Mouse (Mus musculus) cortical plate, adult 2 months (tissue): ENCODE data around the gene Acot7.

Source experiments
- CTCF ChIP-seq: fragments of 200-500 bp; IDR thresholded peaks from 2 replicates; pipeline ENCODE4 v1.5.1; 2011; ENCODE audit warnings: mild to moderate bottlenecking, control low read depth, low read length; ENCODE audit not compliant: insufficient read depth; ENCODE audit errors: extremely low read depth
- POLR2A ChIP-seq: fragments of 200-500 bp; IDR thresholded peaks from 2 replicates; pipeline ENCODE4 v1.6.1; 2011; ENCODE audit warnings: mild to moderate bottlenecking, low read length, control low read depth; ENCODE audit not compliant: insufficient read depth; ENCODE audit errors: extremely low read depth

DNA sequence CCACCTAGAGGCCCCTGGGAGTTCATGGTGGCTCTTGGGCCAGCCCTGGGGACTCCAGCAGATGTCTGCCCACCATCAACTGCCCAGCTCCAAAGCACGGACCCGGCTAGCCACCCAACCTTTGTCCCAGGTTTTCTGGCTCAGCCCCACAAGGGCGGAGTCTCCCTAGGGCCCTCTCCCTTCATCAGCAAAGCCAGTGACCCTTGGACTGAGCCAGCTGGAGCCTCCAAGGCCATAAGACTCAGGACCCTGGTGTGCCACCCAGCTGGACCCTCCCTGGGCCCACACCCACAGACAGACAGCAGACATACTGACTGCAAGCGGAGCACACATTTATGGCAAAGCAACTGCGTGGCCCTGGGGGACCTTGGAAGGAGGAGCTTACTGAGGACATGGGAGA lies 49.1 kb upstream of the Acot7 start:
- TF ChIP-seq CTCF (no peak), POLR2A (no peak)
